Mouse (Mus musculus) spleen, adult 2 months (tissue): ENCODE measurements around the gene Camta2.

Experiments
- CTCF ChIP-seq: fragments of 200-500 bp; IDR thresholded peaks from 2 replicates; pipeline ENCODE4 v1.5.1; 2011; ENCODE audit warnings: mild to moderate bottlenecking, inconsistent platforms; ENCODE audit not compliant: insufficient read depth, insufficient read length, insufficient replicate concordance; ENCODE audit errors: extremely low read depth
- POLR2A ChIP-seq: fragments of 200-500 bp; IDR thresholded peaks from 2 replicates; pipeline ENCODE4 v1.6.1; 2011; ENCODE audit warnings: low read depth, low read length, inconsistent platforms

DNA sequence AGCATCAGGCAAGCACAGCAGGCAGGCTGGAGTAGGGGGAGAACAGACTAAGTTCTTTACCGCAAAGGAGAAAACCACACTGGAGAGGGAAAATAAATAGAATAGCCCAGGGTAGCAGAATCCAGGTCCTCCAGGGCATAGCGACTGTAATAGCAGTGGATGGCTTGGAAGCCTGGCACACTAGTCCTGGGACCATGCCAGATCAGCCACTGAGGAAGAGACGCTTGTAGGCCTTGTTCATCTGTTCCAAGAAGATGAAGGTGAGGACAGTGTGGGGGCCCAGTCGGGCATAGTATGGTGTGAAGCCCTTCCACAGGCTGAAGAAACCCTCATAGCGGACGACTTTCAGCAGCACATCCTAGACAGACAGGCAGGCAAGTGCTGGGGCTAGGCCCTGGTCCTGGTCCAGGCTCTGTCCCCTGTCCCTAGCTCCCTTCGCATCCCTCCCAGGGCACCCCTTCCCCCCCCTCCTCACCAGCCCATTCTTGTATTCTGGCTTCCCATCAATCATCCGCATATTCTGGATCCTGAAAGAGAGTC is 43.3 kb downstream of the Camta2 start:
- TF ChIP-seq POLR2A (no peak), CTCF (no peak)
